ENCODE assay signal across 14 mouse cellular contexts in genomic region chr15:99728211-99728610, GRCm38 (mm10). TPM values are rescaled to one million over a fixed set of nuclear protein-coding genes. Genes with fewer than 3 reads are reported as not detected.
DNase-seq lines count a peak whose midpoint lies in the region.
"Had no signal": no experiment of that assay in that cellular context is flagged by ENCODE, and none has a peak within 500 bp of the region (broad histone marks: within the 10 kb centered on the region; RNA-seq: fewer than 3 reads in every experiment).

No protein-coding gene starts in this region.

- DNase-seq in cerebellum, adult 9-10 months, result peak; percentile 51
- no peak for DNase-seq in cerebellum, postnatal 36 days
- peak; percentile 92 for DNase-seq in heart, adult 11 months
- DNase-seq in heart, adult 8-10 months (ENCODE audit: low spot score), result no peak
- DNase-seq in adipocyte (ENCODE audit: low spot score), result peak; percentile 4
- no peak for DNase-seq in frontal cortex, postnatal 10 days (ENCODE audit: low spot score in 2 of 2)
- DNase-seq: adrenal gland, postnatal 14 days; cerebellum, adult 8-10 months; embryo, embryonic 11 days; gastrocnemius, postnatal 14 days; heart, adult 2 months; kidney, adult 2 months had no signal

RNA-seq across cellular contexts. Expression of gene Cox14, which starts 2.8 kb away (rescaled TPM):
- 100 to 1,000 TPM; 240 to 284 (median 258) TPM for total RNA-seq in heart, adult 8-10 months (2022)

RNA-seq across cellular contexts. Expression of gene Gpd1, which starts 10.9 kb away (rescaled TPM):
- 10 to 100 TPM; 38.6 to 59.0 (median 49.5) TPM for total RNA-seq in heart, adult 8-10 months (2022)

RNA-seq across cellular contexts. Expression of gene Gm17349, which starts 22.9 kb away (rescaled TPM):
- total RNA-seq in heart, adult 8-10 months (2022), result 1 to 10 TPM; 2.4 to 3.3 (median 2.9) TPM
- total RNA-seq: gastrocnemius, adult 18-20 months; hematopoietic stem cell, adult 5-6 weeks had no signal

RNA-seq across cellular contexts. Expression of gene Smarcd1, which starts 26.3 kb away (rescaled TPM):
- 10 to 100 TPM; 21.7 to 25.8 (median 24.5) TPM for total RNA-seq in heart, adult 8-10 months (2022)

RNA-seq across cellular contexts. Expression of gene Cers5, which starts 44.5 kb away (rescaled TPM):
- total RNA-seq in heart, adult 8-10 months (2022), result 10 to 100 TPM; 17.8 to 23.6 (median 18.1) TPM

Comparison
In these comparisons a context has a peak if more than half of its experiments do, and no peak if none do; other contexts are left out.
1. DNase-seq: peak in cerebellum, adult 9-10 months (single experiment), heart, adult 11 months (single experiment) and adipocyte (single experiment); none in cerebellum, postnatal 36 days (0 of 2), heart, adult 8-10 months (single experiment) and frontal cortex, postnatal 10 days (0 of 2).